Mouse (Mus musculus) fat pad, adult 2 months (tissue): ENCODE results near the gene Oas2.

Source experiments
- DNase-seq: peaks from one replicate; pipeline ENCODE4 v3.0.0-alpha.2; 2011; ENCODE audit warnings: low read depth, low spot score; ENCODE audit errors: extremely low read depth

Oas2 gene

GRCm38 (mm10) chr5:120732740-120733139, 16.9 kb downstream of the Oas2 start:
- no peak for DNase-seq

GRCm38 (mm10) chr5:120729319-120729718, 20.3 kb downstream of the Oas2 start:
- DNase-seq: no peak

GRCm38 (mm10) chr5:120725811-120726455, 23.7 kb downstream of the Oas2 start:
- DNase-seq: no peak

- DNase-seq: no peak
Observed at GRCm38 (mm10) chr5:120721005-120721404, 28.6 kb downstream of the Oas2 start.

GRCm38 (mm10) chr5:120718600-120719378, 30.9 kb downstream of the Oas2 start:
- no peak for DNase-seq

- DNase-seq: no peak
Observed at GRCm38 (mm10) chr5:120717136-120717535, 32.5 kb downstream of the Oas2 start.

GRCm38 (mm10) chr5:120714314-120714713, 35.3 kb downstream of the Oas2 start:
- DNase-seq: no peak

- DNase-seq: no peak
Observed at GRCm38 (mm10) chr5:120712721-120713120, 36.9 kb downstream of the Oas2 start.

GRCm38 (mm10) chr5:120711827-120712226, 37.8 kb downstream of the Oas2 start, which contains the start of gene Dtx1:
Gene Dtx1 (minus strand): TSS chr5:120711927.
- DNase-seq: no peak

GRCm38 (mm10) chr5:120711416-120711815, 38.2 kb downstream of the Oas2 start:
- no peak for DNase-seq

GRCm38 (mm10) chr5:120710826-120711248, 38.8 kb downstream of the Oas2 start:
- DNase-seq: no peak

- DNase-seq: no peak
Observed at GRCm38 (mm10) chr5:120710161-120710825, 39.4 kb downstream of the Oas2 start.

GRCm38 (mm10) chr5:120706976-120707375, 42.7 kb downstream of the Oas2 start:
- DNase-seq: no peak

GRCm38 (mm10) chr5:120706541-120706940, 43.1 kb downstream of the Oas2 start:
- no peak for DNase-seq

GRCm38 (mm10) chr5:120704421-120704820, 45.2 kb downstream of the Oas2 start:
- DNase-seq: no peak

- no peak for DNase-seq
Observed at GRCm38 (mm10) chr5:120703660-120704059, 46.0 kb downstream of the Oas2 start.

GRCm38 (mm10) chr5:120702969-120703368, 46.7 kb downstream of the Oas2 start:
- DNase-seq: peak; percentile 14

- no peak for DNase-seq
Observed at GRCm38 (mm10) chr5:120702421-120702820, 47.2 kb downstream of the Oas2 start.

- DNase-seq: no peak
Observed at GRCm38 (mm10) chr5:120700996-120701790, 48.5 kb downstream of the Oas2 start.

- no peak for DNase-seq
Observed at GRCm38 (mm10) chr5:120698801-120699391, 50.8 kb downstream of the Oas2 start.

- no peak for DNase-seq
Observed at GRCm38 (mm10) chr5:120698181-120698580, 51.5 kb downstream of the Oas2 start.
